Mouse (Mus musculus): ENCODE results near the gene Dennd1b. TPM values are rescaled to one million over a fixed set of nuclear protein-coding genes. Genes with fewer than 3 reads are reported as not detected.
A peak's percentile ranks its signal among the peaks of the same experiment; 100 is the strongest.

Gene Dennd1b
- polyA plus RNA-seq, 1 experiment: 6.1 TPM

GRCm38 (mm10) chr1:138928671-138929483, 34.4 kb upstream of the Dennd1b start:
- Histone ChIP-seq H3K27ac (ENCODE audit: insufficient read depth, low read depth, low read length) (peak overlapping the region; percentile 24), H3K4me3 (ENCODE audit: insufficient read depth, low read depth, low read length) (no peak overlapping the region), H3K4me1 (ENCODE audit: control insufficient read depth, insufficient read depth, low read length) (peaks cover 10% of the 10 kb centered on the region; the same call in 1 of the 2 replicates), H3K27me3 (replicated peaks; ENCODE audit: control insufficient read depth, insufficient read depth, low read length) (no peaks in the 10 kb centered on the region), H3K36me3 (ENCODE audit: control insufficient read depth, insufficient read depth, low read length) (no peaks in the 10 kb centered on the region)
- WGBS: 46% methylated on average over 11 of the region's 11 CpGs
- no peak for TF ChIP-seq CTCF (conservative IDR thresholded peaks at IDR 0.05; ENCODE audit: insufficient read depth, insufficient read length, low read depth, low read length)
- TF ChIP-seq POLR2A (IDR thresholded peaks at IDR 0.05; ENCODE audit: low read depth, low read length): no peak
- peak; percentile 90 for DNase-seq

DNA sequence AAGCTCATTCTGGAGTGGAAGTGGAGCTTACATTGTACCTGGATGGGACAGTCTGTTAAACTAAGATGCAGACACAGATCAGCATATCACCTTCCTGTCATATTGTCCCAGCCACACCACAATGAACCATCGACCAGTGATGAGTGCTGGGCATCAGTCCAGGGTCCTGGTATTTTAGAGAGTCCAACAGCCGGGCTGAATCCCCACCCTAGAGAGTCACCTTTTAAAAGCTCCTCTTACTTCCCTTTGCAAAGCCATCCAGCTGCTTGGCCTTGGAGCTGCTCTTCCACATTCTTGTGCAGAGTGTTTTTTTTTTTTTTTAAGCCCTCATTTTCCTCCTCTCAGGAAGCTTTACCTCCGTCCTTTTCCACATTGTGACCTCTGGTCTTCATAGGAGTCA, 33.2 kb upstream of the Dennd1b start:
- Histone ChIP-seq H3K4me1 (ENCODE audit: control insufficient read depth, insufficient read depth, low read length) (peaks cover 10% of the 10 kb centered on the region; the same call in 1 of the 2 replicates), H3K4me3 (ENCODE audit: insufficient read depth, low read depth, low read length) (no peak overlapping the region), H3K27me3 (replicated peaks; ENCODE audit: control insufficient read depth, insufficient read depth, low read length) (no peaks in the 10 kb centered on the region), H3K36me3 (ENCODE audit: control insufficient read depth, insufficient read depth, low read length) (no peaks in the 10 kb centered on the region), H3K27ac (ENCODE audit: insufficient read depth, low read depth, low read length) (no peak overlapping the region)
- no peak for TF ChIP-seq CTCF (conservative IDR thresholded peaks at IDR 0.05; ENCODE audit: insufficient read depth, insufficient read length, low read depth, low read length)
- no peak for TF ChIP-seq POLR2A (IDR thresholded peaks at IDR 0.05; ENCODE audit: low read depth, low read length)
- 37% methylated on average over 3 of the region's 3 CpGs for WGBS
- DNase-seq: no peak

DNA sequence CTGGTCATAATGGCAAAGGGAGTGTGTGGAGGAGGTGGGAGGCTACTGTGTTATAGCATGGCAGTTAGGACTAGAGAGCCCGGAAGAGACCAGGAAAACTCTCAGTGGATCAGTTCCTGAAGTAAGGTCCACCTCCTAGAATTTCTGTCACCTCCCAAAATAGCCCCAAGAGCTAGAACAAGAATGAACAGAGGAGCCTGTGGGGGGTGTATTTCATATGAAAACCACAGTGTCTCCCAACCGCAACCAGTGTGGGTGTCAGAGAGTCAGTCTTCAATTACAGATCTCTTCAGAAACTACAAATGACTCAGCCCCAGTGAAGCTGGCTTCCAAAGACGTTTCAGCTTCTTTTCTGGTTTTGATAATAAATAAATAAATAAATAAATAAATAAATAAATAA, 32.4 kb upstream of the Dennd1b start:
- no peak overlapping the region for H3K4me3 ChIP-seq (ENCODE audit: insufficient read depth, low read depth, low read length)
- TF ChIP-seq CTCF (conservative IDR thresholded peaks at IDR 0.05; ENCODE audit: insufficient read depth, insufficient read length, low read depth, low read length) (no peak), POLR2A (IDR thresholded peaks at IDR 0.05; ENCODE audit: low read depth, low read length) (no peak)
- H3K36me3 ChIP-seq (ENCODE audit: control insufficient read depth, insufficient read depth, low read length): no peaks in the 10 kb centered on the region
- no peak for DNase-seq
- H3K4me1 ChIP-seq (ENCODE audit: control insufficient read depth, insufficient read depth, low read length): peaks cover 10% of the 10 kb centered on the region; the same call in 1 of the 2 replicates
- no peak overlapping the region for H3K27ac ChIP-seq (ENCODE audit: insufficient read depth, low read depth, low read length)
- no peaks in the 10 kb centered on the region for H3K27me3 ChIP-seq (replicated peaks; ENCODE audit: control insufficient read depth, insufficient read depth, low read length)
- WGBS: 66% methylated on average over 3 of the region's 3 CpGs

- H3K27ac ChIP-seq (ENCODE audit: insufficient read depth, low read depth, low read length): no peak overlapping the region
- H3K36me3 ChIP-seq (ENCODE audit: control insufficient read depth, insufficient read depth, low read length): no peaks in the 10 kb centered on the region
- WGBS: 48% methylated on average over 6 of the region's 6 CpGs
- no peak overlapping the region for H3K4me3 ChIP-seq (ENCODE audit: insufficient read depth, low read depth, low read length)
- H3K27me3 ChIP-seq (replicated peaks; ENCODE audit: control insufficient read depth, insufficient read depth, low read length): no peaks in the 10 kb centered on the region
- no peaks in the 10 kb centered on the region for H3K4me1 ChIP-seq (ENCODE audit: control insufficient read depth, insufficient read depth, low read length)
- TF ChIP-seq CTCF (conservative IDR thresholded peaks at IDR 0.05; ENCODE audit: insufficient read depth, insufficient read length, low read depth, low read length): no peak
- no peak for TF ChIP-seq POLR2A (IDR thresholded peaks at IDR 0.05; ENCODE audit: low read depth, low read length)
- no peak for DNase-seq
Measured at GRCm38 (mm10) chr1:138936169-138936568, 27.1 kb upstream of the Dennd1b start.

GRCm38 (mm10) chr1:138937686-138938370, 25.4 kb upstream of the Dennd1b start:
- Histone ChIP-seq H3K4me1 (ENCODE audit: control insufficient read depth, insufficient read depth, low read length) (no peaks in the 10 kb centered on the region), H3K4me3 (ENCODE audit: insufficient read depth, low read depth, low read length) (no peak overlapping the region), H3K27me3 (replicated peaks; ENCODE audit: control insufficient read depth, insufficient read depth, low read length) (no peaks in the 10 kb centered on the region), H3K36me3 (ENCODE audit: control insufficient read depth, insufficient read depth, low read length) (no peaks in the 10 kb centered on the region), H3K27ac (ENCODE audit: insufficient read depth, low read depth, low read length) (no peak overlapping the region)
- TF ChIP-seq CTCF (conservative IDR thresholded peaks at IDR 0.05; ENCODE audit: insufficient read depth, insufficient read length, low read depth, low read length): no peak
- no peak for TF ChIP-seq POLR2A (IDR thresholded peaks at IDR 0.05; ENCODE audit: low read depth, low read length)
- DNase-seq: no peak
- 60% methylated on average over 6 of the region's 6 CpGs for WGBS

DNA sequence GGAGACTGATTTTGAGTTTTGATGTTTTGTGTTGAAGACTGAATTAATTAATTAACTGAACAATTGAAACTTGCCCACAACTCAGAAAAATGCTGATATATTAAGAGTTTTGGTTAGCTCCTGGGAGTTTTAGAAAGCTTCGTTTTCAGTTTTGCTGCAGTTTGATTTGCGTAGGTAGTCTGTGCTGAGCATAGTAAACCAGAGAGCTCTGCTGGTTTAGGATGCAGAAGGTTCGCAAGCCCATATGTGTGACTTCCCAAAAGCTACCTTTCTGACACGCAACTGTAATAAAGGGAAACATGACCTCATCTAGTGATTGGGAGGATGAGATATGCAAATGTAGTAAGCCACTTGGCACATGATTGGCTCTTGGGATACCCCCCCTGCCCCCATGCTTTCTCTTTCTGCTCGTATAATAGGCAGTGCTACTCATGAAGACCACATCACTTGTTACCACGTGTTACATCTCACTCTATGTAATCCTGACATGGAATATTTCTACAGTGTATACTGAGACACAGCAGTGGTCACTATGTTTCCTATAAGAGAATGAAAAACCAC, 23.6 kb upstream of the Dennd1b start:
- Histone ChIP-seq H3K4me1 (ENCODE audit: control insufficient read depth, insufficient read depth, low read length) (no peaks in the 10 kb centered on the region), H3K4me3 (ENCODE audit: insufficient read depth, low read depth, low read length) (no peak overlapping the region), H3K27ac (ENCODE audit: insufficient read depth, low read depth, low read length) (no peak overlapping the region), H3K36me3 (ENCODE audit: control insufficient read depth, insufficient read depth, low read length) (no peaks in the 10 kb centered on the region), H3K27me3 (replicated peaks; ENCODE audit: control insufficient read depth, insufficient read depth, low read length) (no peaks in the 10 kb centered on the region)
- WGBS: 69% methylated on average over 6 of the region's 6 CpGs
- TF ChIP-seq CTCF (conservative IDR thresholded peaks at IDR 0.05; ENCODE audit: insufficient read depth, insufficient read length, low read depth, low read length): no peak
- no peak for TF ChIP-seq POLR2A (IDR thresholded peaks at IDR 0.05; ENCODE audit: low read depth, low read length)
- DNase-seq: no peak

- TF ChIP-seq CTCF (conservative IDR thresholded peaks at IDR 0.05; ENCODE audit: insufficient read depth, insufficient read length, low read depth, low read length): no peak
- Histone ChIP-seq H3K27ac (ENCODE audit: insufficient read depth, low read depth, low read length) (no peak overlapping the region), H3K4me3 (ENCODE audit: insufficient read depth, low read depth, low read length) (no peak overlapping the region), H3K27me3 (replicated peaks; ENCODE audit: control insufficient read depth, insufficient read depth, low read length) (no peaks in the 10 kb centered on the region), H3K4me1 (ENCODE audit: control insufficient read depth, insufficient read depth, low read length) (no peaks in the 10 kb centered on the region), H3K36me3 (ENCODE audit: control insufficient read depth, insufficient read depth, low read length) (no peaks in the 10 kb centered on the region)
- WGBS: 91% methylated on average over 8 of the region's 8 CpGs
- no peak for DNase-seq
Measured at GRCm38 (mm10) chr1:138940407-138940806, 22.8 kb upstream of the Dennd1b start.
